Mouse (Mus musculus): ENCODE data around the gene Clstn3. TPM values are rescaled to one million over a fixed set of nuclear protein-coding genes. Genes with fewer than 3 reads are reported as not detected.

Clstn3 gene
- polyA plus RNA-seq, 1 experiment from 2014 or later: 1.8 TPM

- no peaks in the 10 kb centered on the region; the same call in 1 of the 2 replicates for H3K36me3 ChIP-seq (replicated peaks; ENCODE audit: insufficient read depth, low read length)
- no peaks in the 10 kb centered on the region for H3K27me3 ChIP-seq (ENCODE audit: insufficient read depth, low read length)
- H3K9ac ChIP-seq (replicated peaks): no peak overlapping the region
- H3K4me2 ChIP-seq (ENCODE audit: low read depth, low read length): peak overlapping the region; percentile 33; the same call in 1 of the 2 replicates
- TF ChIP-seq EP300 (IDR thresholded peaks at IDR 0.05; ENCODE audit: low read depth) (no peak), CTCF (IDR thresholded peaks at IDR 0.05; ENCODE audit: low read depth) (no peak)
- 31% methylated on average over 4 of the region's 4 CpGs for WGBS (ENCODE audit: insufficient replicate concordance)
- no peak overlapping the region for H3K4me3 ChIP-seq (ENCODE audit: low read depth, low read length)
- H3K27ac ChIP-seq (ENCODE audit: low read depth): peak overlapping the region; percentile 74
- H3K9me3 ChIP-seq (ENCODE audit: low read length): no peaks in the 10 kb centered on the region
- peak; percentile 35; the same call in 1 of the 2 replicates for ATAC-seq
- peak; percentile 50 for DNase-seq
- H3K4me1 ChIP-seq (ENCODE audit: insufficient read depth): peaks cover 21% of the 10 kb centered on the region
Measured at GRCm38 (mm10) chr6:124505028-124505427, 40.4 kb upstream of the Clstn3 start.

GRCm38 (mm10) chr6:124502021-124502420, 37.4 kb upstream of the Clstn3 start:
- DNase-seq (no peak), ATAC-seq (no peak)
- Histone ChIP-seq H3K4me3 (ENCODE audit: low read depth, low read length) (no peak overlapping the region), H3K36me3 (replicated peaks; ENCODE audit: insufficient read depth, low read length) (no peaks in the 10 kb centered on the region; the same call in 1 of the 2 replicates), H3K9me3 (ENCODE audit: low read length) (no peaks in the 10 kb centered on the region), H3K27ac (ENCODE audit: low read depth) (no peak overlapping the region), H3K4me1 (ENCODE audit: insufficient read depth) (peaks cover 23% of the 10 kb centered on the region), H3K4me2 (ENCODE audit: low read depth, low read length) (no peak overlapping the region), H3K27me3 (ENCODE audit: insufficient read depth, low read length) (no peaks in the 10 kb centered on the region), H3K9ac (replicated peaks) (no peak overlapping the region)
- TF ChIP-seq EP300 (IDR thresholded peaks at IDR 0.05; ENCODE audit: low read depth): no peak
- TF ChIP-seq CTCF (IDR thresholded peaks at IDR 0.05; ENCODE audit: low read depth): no peak
- WGBS (ENCODE audit: insufficient replicate concordance): 66% methylated on average over 5 of the region's 5 CpGs

- no peak for DNase-seq
- Histone ChIP-seq H3K4me3 (ENCODE audit: low read depth, low read length) (no peak overlapping the region), H3K4me1 (ENCODE audit: insufficient read depth) (peaks cover 23% of the 10 kb centered on the region), H3K27me3 (ENCODE audit: insufficient read depth, low read length) (no peaks in the 10 kb centered on the region), H3K9me3 (ENCODE audit: low read length) (no peaks in the 10 kb centered on the region), H3K9ac (replicated peaks) (no peak overlapping the region), H3K4me2 (ENCODE audit: low read depth, low read length) (no peak overlapping the region), H3K36me3 (replicated peaks; ENCODE audit: insufficient read depth, low read length) (no peaks in the 10 kb centered on the region; the same call in 1 of the 2 replicates), H3K27ac (ENCODE audit: low read depth) (no peak overlapping the region)
- TF ChIP-seq EP300 (IDR thresholded peaks at IDR 0.05; ENCODE audit: low read depth) (no peak), CTCF (IDR thresholded peaks at IDR 0.05; ENCODE audit: low read depth) (no peak)
- 73% methylated on average over 4 of the region's 4 CpGs for WGBS (ENCODE audit: insufficient replicate concordance)
- no peak for ATAC-seq
Measured at GRCm38 (mm10) chr6:124501473-124501872, 36.9 kb upstream of the Clstn3 start.

GRCm38 (mm10) chr6:124499914-124500566, 35.4 kb upstream of the Clstn3 start:
- TF ChIP-seq CTCF (IDR thresholded peaks at IDR 0.05; ENCODE audit: low read depth) (no peak), EP300 (IDR thresholded peaks at IDR 0.05; ENCODE audit: low read depth) (no peak)
- H3K9me3 ChIP-seq (ENCODE audit: low read length): no peaks in the 10 kb centered on the region
- no peaks in the 10 kb centered on the region for H3K36me3 ChIP-seq (replicated peaks; ENCODE audit: insufficient read depth, low read length)
- H3K9ac ChIP-seq (replicated peaks): no peak overlapping the region
- 54% methylated on average over 10 of the region's 10 CpGs for WGBS (ENCODE audit: insufficient replicate concordance)
- H3K4me1 ChIP-seq (ENCODE audit: insufficient read depth): peaks cover 23% of the 10 kb centered on the region
- peak overlapping the region; percentile 34 for H3K27ac ChIP-seq (ENCODE audit: low read depth)
- DNase-seq: no peak
- H3K27me3 ChIP-seq (ENCODE audit: insufficient read depth, low read length): no peaks in the 10 kb centered on the region
- no peak overlapping the region for H3K4me3 ChIP-seq (ENCODE audit: low read depth, low read length)
- H3K4me2 ChIP-seq (ENCODE audit: low read depth, low read length): peak overlapping the region; percentile 36; the same call in 1 of the 2 replicates
- peak; percentile 81 for ATAC-seq

GRCm38 (mm10) chr6:124496054-124496453, 31.5 kb upstream of the Clstn3 start:
- 65% methylated on average over 5 of the region's 5 CpGs for whole genome bisulfite sequencing (ENCODE audit: insufficient replicate concordance)
- TF ChIP-seq CTCF (IDR thresholded peaks at IDR 0.05; ENCODE audit: low read depth): no peak
- no peak for TF ChIP-seq EP300 (IDR thresholded peaks at IDR 0.05; ENCODE audit: low read depth)
- Histone ChIP-seq H3K4me1 (ENCODE audit: insufficient read depth) (peaks cover 24% of the 10 kb centered on the region), H3K36me3 (replicated peaks; ENCODE audit: insufficient read depth, low read length) (no peaks in the 10 kb centered on the region), H3K27me3 (ENCODE audit: insufficient read depth, low read length) (no peaks in the 10 kb centered on the region), H3K4me2 (ENCODE audit: low read depth, low read length) (no peak overlapping the region), H3K9me3 (ENCODE audit: low read length) (no peaks in the 10 kb centered on the region), H3K9ac (replicated peaks) (no peak overlapping the region), H3K4me3 (ENCODE audit: low read depth, low read length) (no peak overlapping the region), H3K27ac (ENCODE audit: low read depth) (peak overlapping the region; percentile 44)
- ATAC-seq: no peak
- DNase-seq: no peak

- peaks cover 26% of the 10 kb centered on the region for H3K4me1 ChIP-seq (ENCODE audit: insufficient read depth)
- no peaks in the 10 kb centered on the region for H3K36me3 ChIP-seq (replicated peaks; ENCODE audit: insufficient read depth, low read length)
- H3K27me3 ChIP-seq (ENCODE audit: insufficient read depth, low read length): no peaks in the 10 kb centered on the region
- DNase-seq: no peak
- 53% methylated on average over 5 of the region's 5 CpGs for WGBS (ENCODE audit: insufficient replicate concordance)
- TF ChIP-seq CTCF (IDR thresholded peaks at IDR 0.05; ENCODE audit: low read depth): no peak
- no peak for TF ChIP-seq EP300 (IDR thresholded peaks at IDR 0.05; ENCODE audit: low read depth)
- H3K4me2 ChIP-seq (ENCODE audit: low read depth, low read length): peak overlapping the region; percentile 66
- no peaks in the 10 kb centered on the region for H3K9me3 ChIP-seq (ENCODE audit: low read length)
- H3K27ac ChIP-seq (ENCODE audit: low read depth): peak overlapping the region; percentile 89
- H3K9ac ChIP-seq (replicated peaks): peak overlapping the region; percentile 54
- peak overlapping the region; percentile 24 for H3K4me3 ChIP-seq (ENCODE audit: low read depth, low read length)
- ATAC-seq: peak; percentile 1; the same call in 1 of the 2 replicates
Measured at GRCm38 (mm10) chr6:124493886-124494285, 29.3 kb upstream of the Clstn3 start.

Data from liver, postnatal 0 days (tissue).